Mouse (Mus musculus) embryonic facial prominence, embryonic 13.5 days (tissue): ENCODE results near the gene Tet3. TPM values are rescaled to one million over a fixed set of nuclear protein-coding genes. Genes with fewer than 3 reads are reported as not detected.

Experiments used
- ATAC-seq: fragments of 200-750 bp; cut with Nextera tagmentation; 2 replicates; pipeline ENCODE4 v1.8.0; 2017; ENCODE audit warnings: low read depth; ENCODE audit not compliant: insufficient number of reproducible peaks, insufficient read depth, low FRiP score, low TSS enrichment
- H3K27ac ChIP-seq: fragments of 300-500 bp; sonication (generic); 2 replicates; pipeline ENCODE4 v1.5.1; 2015; ENCODE audit warnings: moderate library complexity, mild to moderate bottlenecking, inconsistent platforms
- H3K27me3 ChIP-seq: fragments of 300-500 bp; sonication (generic); 2 replicates; pipeline ENCODE4 v1.6.1; 2015; ENCODE audit warnings: mild to moderate bottlenecking, inconsistent platforms
- H3K36me3 ChIP-seq: fragments of 300-500 bp; sonication (generic); 2 replicates; pipeline ENCODE4 v1.6.1; 2015; ENCODE audit warnings: mild to moderate bottlenecking, inconsistent platforms
- H3K4me1 ChIP-seq: fragments of 300-500 bp; sonication (generic); 2 replicates; pipeline ENCODE4 v1.6.1; 2015; ENCODE audit warnings: inconsistent platforms
- H3K4me2 ChIP-seq: fragments of 300-500 bp; sonication (generic); 2 replicates; pipeline ENCODE4 v1.6.1; 2015; ENCODE audit warnings: moderate library complexity, mild to moderate bottlenecking, inconsistent platforms
- H3K4me3 ChIP-seq: fragments of 300-500 bp; sonication (generic); 2 replicates; pipeline ENCODE4 v1.5.1; 2015; ENCODE audit warnings: mild to moderate bottlenecking, inconsistent platforms
- H3K9ac ChIP-seq: fragments of 300-500 bp; sonication (generic); 2 replicates; pipeline ENCODE4 v1.6.1; 2015; ENCODE audit warnings: mild to moderate bottlenecking, inconsistent platforms
- H3K9me3 ChIP-seq: fragments of 300-500 bp; sonication (generic); 2 replicates; pipeline ENCODE4 v1.6.1; 2016; ENCODE audit warnings: inconsistent platforms
- WGBS: fragments of 180-500 bp; shearing (Covaris S2); methylation state at CpG from one replicate; pipeline ENCODE4 v1.1.7; 2015; ENCODE audit warnings: mixed read lengths; 5-methylcytosine and 5-hydroxymethylcytosine counted together
- polyA plus RNA-seq: library from polyadenylated mRNA; unstranded; fragments of >200 nt; fragmentation: Nextera tagmentation; extraction: Ambion mirVana; gene quantifications from 2 replicates; pipeline ENCODE4 v1.2.1, GENCODE M21; 2015

Gene Tet3
- polyA plus RNA-seq, 1 experiment from 2014 or later = 59.6 TPM

GRCm38 (mm10) chr6:83437802-83438201, 21.1 kb downstream of the Tet3 start:
- peaks cover 34% of the 10 kb centered on the region for H3K36me3 ChIP-seq
- H3K27me3 ChIP-seq = no peaks in the 10 kb centered on the region
- WGBS = 38% methylated on average over 3 of the region's 3 CpGs
- 0 out of 2 replicates have a peak overlapping the region, but pooled peaks have one; percentile 2 for H3K4me3 ChIP-seq
- H3K9me3 ChIP-seq = no peaks in the 10 kb centered on the region
- H3K27ac ChIP-seq = no peak overlapping the region
- H3K4me1 ChIP-seq = peaks cover 86% of the 10 kb centered on the region
- H3K4me2 ChIP-seq = peak overlapping the region; percentile 78
- no peak overlapping the region for H3K9ac ChIP-seq
- no peak for ATAC-seq

DNA sequence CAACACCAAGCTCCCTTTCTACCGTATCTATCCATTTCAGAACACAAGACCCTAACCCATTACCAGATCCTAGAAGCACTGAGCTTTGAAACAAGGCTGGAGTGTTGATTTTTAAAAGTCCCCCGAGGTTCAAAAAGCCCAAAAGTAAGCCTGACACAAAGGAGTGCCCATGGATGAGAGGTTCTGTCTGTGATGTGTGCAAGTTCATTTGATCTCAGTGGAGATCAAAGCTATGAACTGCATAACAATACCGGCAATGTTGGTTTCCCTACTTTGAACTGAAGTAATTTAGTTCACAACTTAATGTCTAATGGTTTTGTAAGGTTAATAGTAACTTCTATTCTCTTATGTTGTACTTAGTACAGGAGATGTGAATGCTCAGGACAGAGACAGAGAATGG, 21.7 kb downstream of the Tet3 start:
- Histone ChIP-seq H3K9ac (no peak overlapping the region), H3K4me3 (no peak overlapping the region), H3K36me3 (peaks cover 40% of the 10 kb centered on the region), H3K27ac (no peak overlapping the region), H3K9me3 (no peaks in the 10 kb centered on the region), H3K4me1 (peaks cover 86% of the 10 kb centered on the region), H3K27me3 (no peaks in the 10 kb centered on the region), H3K4me2 (no peak overlapping the region)
- WGBS = 77% methylated on average over 3 of the region's 3 CpGs
- no peak for ATAC-seq

DNA sequence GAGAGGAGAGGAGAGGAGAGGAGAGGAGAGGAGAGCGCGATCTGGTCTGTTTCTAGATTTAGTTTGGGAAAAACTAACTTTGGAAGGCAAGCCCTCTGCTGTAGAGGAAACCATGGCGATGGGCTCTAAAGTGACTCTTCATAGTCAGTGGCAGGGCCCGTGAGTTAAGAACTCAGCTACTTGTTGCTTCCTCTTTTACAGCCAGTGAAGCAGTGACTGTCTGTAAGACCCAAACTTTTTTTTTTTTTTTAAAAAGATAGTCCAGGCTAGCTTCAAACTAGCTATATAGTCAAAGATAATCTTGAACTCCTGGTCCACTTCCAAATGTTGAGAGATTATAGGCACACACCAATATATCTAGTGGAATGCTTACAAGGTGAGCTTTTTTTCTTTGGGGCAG, 22.3 kb downstream of the Tet3 start:
- peaks cover 41% of the 10 kb centered on the region for H3K36me3 ChIP-seq

GRCm38 (mm10) chr6:83435174-83435573, 23.7 kb downstream of the Tet3 start:
- Histone ChIP-seq H3K4me1 (peaks cover 87% of the 10 kb centered on the region), H3K9ac (peak overlapping the region; percentile 6; the same call in 1 of the 2 replicates), H3K27me3 (no peaks in the 10 kb centered on the region), H3K4me2 (no peak overlapping the region), H3K27ac (0 out of 2 replicates have a peak overlapping the region, but pooled peaks have one; percentile 11), H3K36me3 (peaks cover 41% of the 10 kb centered on the region), H3K9me3 (no peaks in the 10 kb centered on the region), H3K4me3 (no peak overlapping the region)
- ATAC-seq = no peak
- WGBS = 43% methylated on average over 5 of the region's 5 CpGs

More for the DNA sequence above, 22.3 kb downstream of the Tet3 start:
- H3K4me3 ChIP-seq = no peak overlapping the region
- no peak overlapping the region for H3K27ac ChIP-seq
- peaks cover 84% of the 10 kb centered on the region for H3K4me1 ChIP-seq
- no peaks in the 10 kb centered on the region for H3K9me3 ChIP-seq
- no peaks in the 10 kb centered on the region for H3K27me3 ChIP-seq
- ATAC-seq = no peak
- WGBS = 86% methylated on average over 4 of the region's 4 CpGs
- no peak overlapping the region for H3K9ac ChIP-seq
- H3K4me2 ChIP-seq = no peak overlapping the region

GRCm38 (mm10) chr6:83433546-83433945, 25.3 kb downstream of the Tet3 start:
- Histone ChIP-seq H3K9ac (no peak overlapping the region), H3K4me3 (no peak overlapping the region), H3K36me3 (peaks cover 43% of the 10 kb centered on the region), H3K27ac (peak overlapping the region; percentile 69), H3K4me1 (peaks cover 81% of the 10 kb centered on the region), H3K4me2 (peak overlapping the region; percentile 7; the same call in 1 of the 2 replicates), H3K27me3 (no peaks in the 10 kb centered on the region), H3K9me3 (no peaks in the 10 kb centered on the region)
- WGBS = 65% methylated on average over 4 of the region's 4 CpGs
- ATAC-seq = no peak

- H3K4me1 ChIP-seq = peaks cover 81% of the 10 kb centered on the region
- H3K4me2 ChIP-seq = no peak overlapping the region
- H3K36me3 ChIP-seq = peaks cover 46% of the 10 kb centered on the region
- WGBS = 73% methylated on average over 7 of the region's 7 CpGs
- no peaks in the 10 kb centered on the region for H3K9me3 ChIP-seq
- H3K9ac ChIP-seq = no peak overlapping the region
- H3K27me3 ChIP-seq = no peaks in the 10 kb centered on the region
- peak; percentile 65 for ATAC-seq
- H3K27ac ChIP-seq = peak overlapping the region; percentile 74; the same call in 1 of the 2 replicates
- no peak overlapping the region for H3K4me3 ChIP-seq
Observed at GRCm38 (mm10) chr6:83432966-83433365, 25.9 kb downstream of the Tet3 start.

- H3K9ac ChIP-seq = 0 out of 2 replicates have a peak overlapping the region, but pooled peaks have one; percentile 4
Observed at GRCm38 (mm10) chr6:83427968-83428731, 30.7 kb downstream of the Tet3 start.

GRCm38 (mm10) chr6:83427512-83427911, 31.4 kb downstream of the Tet3 start:
- 45% methylated on average over 6 of the region's 6 CpGs for WGBS

More at GRCm38 (mm10) chr6:83427968-83428731, 30.7 kb downstream of the Tet3 start:
- H3K36me3 ChIP-seq = peaks cover 44% of the 10 kb centered on the region
- H3K9me3 ChIP-seq = no peaks in the 10 kb centered on the region
- no peaks in the 10 kb centered on the region for H3K27me3 ChIP-seq
- H3K27ac ChIP-seq = peak overlapping the region; percentile 72
- peaks cover 72% of the 10 kb centered on the region for H3K4me1 ChIP-seq
- ATAC-seq = peak; percentile 45
- H3K4me3 ChIP-seq = no peak overlapping the region
- 42% methylated on average over 5 of the region's 5 CpGs for WGBS
- H3K4me2 ChIP-seq = peak overlapping the region; percentile 3; the same call in 1 of the 2 replicates

GRCm38 (mm10) chr6:83426576-83426975, 32.3 kb downstream of the Tet3 start:
- no peak overlapping the region for H3K9ac ChIP-seq
- no peak for ATAC-seq
- no peak overlapping the region for H3K4me2 ChIP-seq
- H3K4me1 ChIP-seq = peaks cover 75% of the 10 kb centered on the region
- H3K27me3 ChIP-seq = no peaks in the 10 kb centered on the region
- no peak overlapping the region for H3K4me3 ChIP-seq
- WGBS = 91% methylated on average over 3 of the region's 3 CpGs
- no peak overlapping the region for H3K27ac ChIP-seq
- H3K36me3 ChIP-seq = peaks cover 37% of the 10 kb centered on the region
- H3K9me3 ChIP-seq = no peaks in the 10 kb centered on the region

More at GRCm38 (mm10) chr6:83427512-83427911, 31.4 kb downstream of the Tet3 start:
- H3K27me3 ChIP-seq = no peaks in the 10 kb centered on the region
- H3K4me1 ChIP-seq = peaks cover 73% of the 10 kb centered on the region
- peak overlapping the region; percentile 72 for H3K27ac ChIP-seq
- 0 out of 2 replicates have a peak overlapping the region, but pooled peaks have one; percentile 3 for H3K4me2 ChIP-seq
- no peak for ATAC-seq
- no peak overlapping the region for H3K4me3 ChIP-seq
- H3K9me3 ChIP-seq = no peaks in the 10 kb centered on the region
- no peak overlapping the region for H3K9ac ChIP-seq
- H3K36me3 ChIP-seq = peaks cover 40% of the 10 kb centered on the region

DNA sequence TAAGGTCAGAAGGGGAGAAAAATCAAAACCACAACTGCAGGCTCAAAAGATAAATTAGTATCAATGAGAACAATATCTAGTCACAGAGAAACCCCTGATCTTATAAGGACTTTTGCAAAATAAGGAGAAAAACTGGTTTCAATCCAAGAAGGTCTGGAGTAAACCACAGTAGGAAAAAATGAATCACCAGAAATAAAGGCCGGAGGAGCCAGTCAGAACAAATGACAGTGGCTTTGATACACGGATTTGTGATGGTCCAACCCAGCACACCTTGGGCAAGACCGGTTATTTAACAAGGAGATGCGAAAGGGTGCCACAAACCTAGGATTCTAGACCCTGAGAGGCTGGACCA, 34.9 kb downstream of the Tet3 start:
- 50% methylated on average over 4 of the region's 4 CpGs for WGBS
- ATAC-seq = no peak
- H3K4me3 ChIP-seq = no peak overlapping the region
- H3K4me2 ChIP-seq = no peak overlapping the region
- H3K9ac ChIP-seq = peak overlapping the region; percentile 12; the same call in 1 of the 2 replicates
- H3K4me1 ChIP-seq = peaks cover 64% of the 10 kb centered on the region
- H3K9me3 ChIP-seq = no peaks in the 10 kb centered on the region
- H3K27ac ChIP-seq = peak overlapping the region; percentile 48
- peaks cover 33% of the 10 kb centered on the region for H3K36me3 ChIP-seq
- no peaks in the 10 kb centered on the region for H3K27me3 ChIP-seq

- ATAC-seq = no peak
- 38% methylated on average over 8 of the region's 8 CpGs for WGBS
- Histone ChIP-seq H3K4me3 (no peak overlapping the region), H3K27me3 (no peaks in the 10 kb centered on the region), H3K9me3 (no peaks in the 10 kb centered on the region), H3K4me1 (peaks cover 65% of the 10 kb centered on the region), H3K27ac (peak overlapping the region; percentile 48), H3K9ac (no peak overlapping the region), H3K36me3 (peaks cover 32% of the 10 kb centered on the region), H3K4me2 (no peak overlapping the region)
Observed at GRCm38 (mm10) chr6:83423400-83424052, 35.4 kb downstream of the Tet3 start.
